Mouse (Mus musculus): Measurements from ENCODE around the gene Prl7a1. TPM values are rescaled to one million over a fixed set of nuclear protein-coding genes. Genes with fewer than 3 reads are reported as not detected.

Gene Prl7a1
- not detected for total RNA-seq (2022)

DNA sequence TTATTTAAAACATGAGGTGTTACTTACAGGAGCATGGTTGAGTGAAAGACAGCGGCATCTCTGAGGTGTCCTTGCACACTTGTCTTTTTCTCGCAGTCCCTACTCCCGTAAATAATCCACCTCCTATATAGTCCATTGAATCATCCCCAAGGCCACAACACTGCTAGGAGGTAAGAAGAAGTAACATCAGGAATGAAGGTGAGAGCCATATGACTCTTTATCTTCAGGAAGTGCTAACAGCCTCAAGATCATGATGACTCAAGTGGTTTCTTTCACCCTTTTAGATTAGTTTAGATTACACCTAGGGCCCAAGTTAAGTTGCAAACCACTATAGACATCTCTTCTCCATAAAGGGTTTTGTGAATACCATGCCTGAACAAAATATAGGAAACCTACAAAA lies at the start of gene Prl7a1:
Gene Prl7a1 (minus strand): TSS at position 101 of the 400 bp plus-strand sequence.
- no peak for DNase-seq (ENCODE audit: low spot score in 2 of 2)

DNA sequence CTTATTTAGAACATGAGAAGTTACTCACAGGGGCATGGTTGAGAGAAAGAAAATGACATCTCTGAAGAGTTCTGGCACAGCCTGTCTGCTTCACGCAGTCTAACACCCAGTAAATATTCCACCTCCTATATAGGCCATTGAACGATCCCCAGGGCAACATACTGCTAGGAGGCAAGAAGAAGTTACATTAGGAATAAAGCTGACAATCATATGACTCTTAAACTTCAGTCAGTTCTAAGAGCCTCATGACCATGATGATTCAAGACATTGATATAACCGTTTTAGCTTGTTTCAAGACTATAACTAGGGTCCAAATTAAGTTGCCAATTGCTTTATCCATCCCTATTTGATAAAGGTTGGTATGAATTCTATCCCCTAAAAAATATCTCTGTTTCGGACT lies 25.6 kb upstream of the Prl7a1 start, which contains the start of gene Prl7a2:
Gene Prl7a2 (minus strand): TSS at position 101 of the 400 bp plus-strand sequence.
- no peak for DNase-seq (ENCODE audit: low spot score in 2 of 2)

DNA sequence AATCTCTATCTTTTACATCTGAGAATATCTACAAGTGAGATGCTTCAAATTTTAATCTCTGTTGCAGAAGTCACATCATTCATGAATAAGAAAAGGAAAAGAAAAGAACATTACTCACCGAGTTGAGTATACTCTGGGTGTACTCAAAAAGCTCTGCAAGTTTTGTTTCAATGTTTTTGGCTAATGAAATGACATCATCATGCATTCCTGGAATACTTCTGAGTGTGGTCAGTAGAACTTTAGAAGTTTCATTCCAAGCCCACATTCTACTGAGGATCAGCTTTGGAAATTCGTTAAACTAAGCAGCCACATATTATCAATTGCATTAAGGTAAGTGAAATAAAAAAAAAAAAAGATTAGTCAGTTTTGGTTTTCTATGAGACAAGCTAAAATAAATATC lies 18.5 kb upstream of the Prl7a1 start:
- DNase-seq (ENCODE audit: low spot score in 2 of 2): no peak

DNA sequence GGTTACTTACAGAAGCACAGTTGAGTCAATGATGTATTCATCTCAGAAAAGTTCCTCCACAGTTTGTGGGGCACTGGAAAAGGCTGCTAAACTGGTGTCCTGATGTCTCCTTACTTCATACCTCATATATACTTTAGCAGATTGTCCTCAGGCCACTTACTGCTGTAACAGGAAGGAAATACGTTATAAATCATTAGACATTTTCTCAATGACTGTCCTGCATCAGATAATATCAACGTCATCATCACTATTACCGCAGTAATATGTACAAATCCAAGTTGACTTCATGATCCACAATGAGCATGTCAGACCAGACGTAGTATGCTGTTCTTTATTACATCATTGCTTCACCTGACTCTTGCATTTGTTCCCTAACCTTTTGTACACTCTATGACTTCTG lies 31.8 kb downstream of the Prl7a1 start, which contains the start of gene Prl7b1:
Gene Prl7b1 (minus strand): TSS at position 101 of the 400 bp plus-strand sequence.
- no peak for DNase-seq (ENCODE audit: low spot score in 2 of 2)

Other genes starting within 250 kb of the Prl7a1 start
- not detected for gene Prl8a6, start 203.8 kb downstream of the Prl7a1 start, total RNA-seq (2022)
- gene Prl8a8, start 129.3 kb downstream of the Prl7a1 start, total RNA-seq (2022): not detected
- gene Prl8a9, start 77.9 kb downstream of the Prl7a1 start, total RNA-seq (2022): not detected
- gene Prl8a1, start 60.3 kb downstream of the Prl7a1 start, total RNA-seq (2022): not detected
- gene Prl7b1, start 31.9 kb downstream of the Prl7a1 start, total RNA-seq (2022): not detected
- gene Prl7a2, start 25.5 kb upstream of the Prl7a1 start, total RNA-seq (2022): not detected
- gene Prl7d1, start 74.2 kb upstream of the Prl7a1 start, total RNA-seq (2022): not detected
- gene Prl7c1, start 138.3 kb upstream of the Prl7a1 start, total RNA-seq (2022): not detected
- gene Prl2a1, start 159.2 kb upstream of the Prl7a1 start, total RNA-seq (2022): not detected
- gene Prl2c1, start 206.8 kb upstream of the Prl7a1 start, total RNA-seq (2022): not detected